Mouse (Mus musculus) intestine, embryonic 16.5 days (tissue): ENCODE data around the gene Rrp1b. TPM values are rescaled to one million over a fixed set of nuclear protein-coding genes. Genes with fewer than 3 reads are reported as not detected.

ENCODE experiments used
- ATAC-seq: fragments of 200-750 bp; cut with Nextera tagmentation; 2 replicates; pipeline ENCODE4 v1.8.0; 2017; ENCODE audit warnings: moderate TSS enrichment, moderate library complexity
- H3K27ac ChIP-seq: fragments of 300-500 bp; sonication (generic); 2 replicates; pipeline ENCODE4 v1.5.1; 2014; ENCODE audit warnings: mild to moderate bottlenecking, low read length
- H3K27me3 ChIP-seq: fragments of 300-500 bp; sonication (generic); replicated peaks from 2 replicates; pipeline ENCODE4 v1.6.1; 2014; ENCODE audit warnings: low read length, control low read depth, mixed read lengths; ENCODE audit not compliant: control insufficient read depth, insufficient read depth
- H3K36me3 ChIP-seq: fragments of 300-500 bp; sonication (generic); 2 replicates; pipeline ENCODE4 v1.6.1; 2014; ENCODE audit warnings: low read length, control low read depth; ENCODE audit not compliant: control insufficient read depth, insufficient read depth
- H3K4me1 ChIP-seq: fragments of 300-500 bp; sonication (generic); 2 replicates; pipeline ENCODE4 v1.6.1; 2014; ENCODE audit warnings: low read length, control low read depth, mixed read lengths; ENCODE audit not compliant: control insufficient read depth, insufficient read depth
- H3K4me2 ChIP-seq: fragments of 300-500 bp; sonication (generic); 2 replicates; pipeline ENCODE4 v1.6.1; 2014; ENCODE audit warnings: low read depth, low read length, control low read depth
- H3K4me3 ChIP-seq: fragments of 300-500 bp; sonication (generic); 2 replicates; pipeline ENCODE4 v1.5.1; 2014; ENCODE audit warnings: mild to moderate bottlenecking, low read length
- H3K9ac ChIP-seq: fragments of 300-500 bp; sonication (generic); 2 replicates; pipeline ENCODE4 v1.6.1; 2014; ENCODE audit warnings: low read depth, low read length
- H3K9me3 ChIP-seq: fragments of 300-500 bp; sonication (generic); 2 replicates; pipeline ENCODE4 v1.6.1; 2016; ENCODE audit warnings: low read length, control low read depth; ENCODE audit not compliant: control insufficient read depth
- WGBS: fragments of 180-500 bp; shearing (Covaris S2); extraction: QIAGEN DNeasy Blood & Tissue Kit; methylation state at CpG from one replicate; pipeline ENCODE4 v1.1.7; 2014; 5-methylcytosine and 5-hydroxymethylcytosine counted together
- polyA plus RNA-seq: library from polyadenylated mRNA; unstranded; fragments of >200 nt; fragmentation: Nextera tagmentation; extraction: Ambion mirVana; gene quantifications from 2 replicates; pipeline ENCODE4 v1.2.1, GENCODE M21; 2015

The Rrp1b gene
- 41.2 and 49.5 TPM in 2 replicates for polyA plus RNA-seq

GRCm38 (mm10) chr17:32035609-32036508 is at the start of gene Rrp1b, which contains the start of gene Hsf2bp:
TSS of gene Rrp1b (plus strand) at chr17:32036100.
TSS of gene Hsf2bp (minus strand) at chr17:32036349.
- no peaks in the 10 kb centered on the region for H3K9me3 ChIP-seq
- ATAC-seq = peak; percentile 96
- H3K4me3 ChIP-seq = peak within 1 kb of the TSS; percentile 97
- WGBS = 5% methylated on average over 52 of the region's 52 CpGs
- peak within 1 kb of the TSS; percentile 77 for H3K27ac ChIP-seq
- H3K36me3 ChIP-seq = no peaks in the 10 kb centered on the region
- peak within 1 kb of the TSS; percentile 89 for H3K9ac ChIP-seq
- H3K27me3 ChIP-seq = no peaks in the 10 kb centered on the region
- H3K4me2 ChIP-seq = peak within 1 kb of the TSS; percentile 97
- H3K4me1 ChIP-seq = peaks cover 19% of the 10 kb centered on the region

- Histone ChIP-seq H3K27me3 (no peaks in the 10 kb centered on the region), H3K4me2 (no peak overlapping the region), H3K4me3 (no peak overlapping the region), H3K4me1 (no peaks in the 10 kb centered on the region), H3K27ac (no peak overlapping the region), H3K36me3 (no peaks in the 10 kb centered on the region), H3K9me3 (no peaks in the 10 kb centered on the region), H3K9ac (no peak overlapping the region)
- no peak for ATAC-seq
- WGBS = 70% methylated on average over 1 of the region's 1 CpGs
Observed at GRCm38 (mm10) chr17:31986915-31987314, 49.0 kb upstream of the Rrp1b start.

- 61% methylated on average over 2 of the region's 2 CpGs for WGBS
Observed at GRCm38 (mm10) chr17:31989035-31989434, 46.9 kb upstream of the Rrp1b start.

DNA sequence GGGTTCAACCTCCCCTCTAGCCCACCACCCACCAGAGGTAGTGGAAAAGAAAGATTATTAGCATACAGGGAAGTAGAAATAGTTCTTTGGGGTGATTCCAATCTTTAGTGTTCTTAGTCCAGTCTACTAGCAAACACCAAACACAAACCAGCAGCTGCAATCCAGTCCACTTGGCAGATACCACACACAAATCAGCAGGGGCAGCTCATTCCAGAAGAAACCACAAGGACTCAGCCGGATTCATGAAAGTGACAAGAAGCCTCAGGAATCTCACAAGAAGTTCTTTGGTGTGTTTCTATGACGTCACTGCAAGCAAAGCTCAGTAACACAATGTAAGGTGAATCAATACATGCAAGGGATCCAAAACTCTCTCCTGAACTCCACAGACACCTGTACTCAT is 43.9 kb upstream of the Rrp1b start:
- Histone ChIP-seq H3K4me1 (no peaks in the 10 kb centered on the region), H3K9ac (no peak overlapping the region), H3K27me3 (no peaks in the 10 kb centered on the region), H3K9me3 (no peaks in the 10 kb centered on the region), H3K36me3 (no peaks in the 10 kb centered on the region), H3K4me3 (no peak overlapping the region), H3K27ac (no peak overlapping the region), H3K4me2 (no peak overlapping the region)
- 67% methylated on average over 2 of the region's 2 CpGs for WGBS
- no peak for ATAC-seq

More at GRCm38 (mm10) chr17:31989035-31989434, 46.9 kb upstream of the Rrp1b start:
- no peaks in the 10 kb centered on the region for H3K9me3 ChIP-seq
- H3K9ac ChIP-seq = no peak overlapping the region
- H3K4me1 ChIP-seq = no peaks in the 10 kb centered on the region
- H3K4me3 ChIP-seq = no peak overlapping the region
- H3K4me2 ChIP-seq = no peak overlapping the region
- H3K27me3 ChIP-seq = no peaks in the 10 kb centered on the region
- H3K36me3 ChIP-seq = no peaks in the 10 kb centered on the region
- peak; percentile 71 for ATAC-seq
- 0 out of 2 replicates have a peak overlapping the region, but pooled peaks have one; percentile 10 for H3K27ac ChIP-seq

- H3K9me3 ChIP-seq = no peaks in the 10 kb centered on the region
- no peaks in the 10 kb centered on the region for H3K36me3 ChIP-seq
- 59% methylated on average over 1 of the region's 1 CpGs for WGBS
- H3K9ac ChIP-seq = no peak overlapping the region
- H3K4me1 ChIP-seq = no peaks in the 10 kb centered on the region
- H3K27ac ChIP-seq = peak overlapping the region; percentile 46; the same call in 1 of the 2 replicates
- H3K27me3 ChIP-seq = no peaks in the 10 kb centered on the region
- ATAC-seq = peak; percentile 70
- no peak overlapping the region for H3K4me3 ChIP-seq
- no peak overlapping the region for H3K4me2 ChIP-seq
Observed at GRCm38 (mm10) chr17:31993354-31993753, 42.5 kb upstream of the Rrp1b start.

GRCm38 (mm10) chr17:31994132-31994531 is 41.8 kb upstream of the Rrp1b start:
- H3K9me3 ChIP-seq = no peaks in the 10 kb centered on the region
- H3K9ac ChIP-seq = no peak overlapping the region
- H3K27me3 ChIP-seq = no peaks in the 10 kb centered on the region
- no peak overlapping the region for H3K27ac ChIP-seq
- H3K4me1 ChIP-seq = no peaks in the 10 kb centered on the region
- no peak for ATAC-seq
- no peak overlapping the region for H3K4me2 ChIP-seq
- no peak overlapping the region for H3K4me3 ChIP-seq
- H3K36me3 ChIP-seq = no peaks in the 10 kb centered on the region

DNA sequence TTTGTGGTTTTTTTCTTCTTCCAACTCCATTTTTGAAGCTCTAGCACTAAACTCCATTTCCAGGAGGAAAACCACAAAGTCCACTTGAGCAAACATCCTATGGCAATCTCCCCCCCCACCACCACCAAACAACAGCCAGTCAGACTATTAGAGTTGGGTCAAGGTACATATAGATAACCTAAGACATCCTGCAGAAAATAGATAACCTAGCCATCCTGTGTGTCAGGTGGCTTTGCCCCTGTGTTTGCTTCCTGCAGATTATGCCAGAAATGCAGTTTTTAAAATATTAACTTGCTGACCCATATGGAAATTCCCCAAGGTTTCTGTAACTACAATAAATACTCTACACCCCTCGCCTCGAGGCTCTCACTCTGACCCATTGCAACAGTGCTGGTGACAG is 40.1 kb upstream of the Rrp1b start:
- Histone ChIP-seq H3K27ac (no peak overlapping the region; the same call in 1 of the 2 replicates), H3K36me3 (no peaks in the 10 kb centered on the region), H3K9ac (no peak overlapping the region), H3K4me3 (no peak overlapping the region), H3K4me1 (no peaks in the 10 kb centered on the region), H3K27me3 (no peaks in the 10 kb centered on the region), H3K4me2 (no peak overlapping the region), H3K9me3 (no peaks in the 10 kb centered on the region)
- peak; percentile 86 for ATAC-seq
- 41% methylated on average over 2 of the region's 2 CpGs for WGBS

GRCm38 (mm10) chr17:31996331-31996730 is 39.6 kb upstream of the Rrp1b start:
- H3K4me3 ChIP-seq = no peak overlapping the region

DNA sequence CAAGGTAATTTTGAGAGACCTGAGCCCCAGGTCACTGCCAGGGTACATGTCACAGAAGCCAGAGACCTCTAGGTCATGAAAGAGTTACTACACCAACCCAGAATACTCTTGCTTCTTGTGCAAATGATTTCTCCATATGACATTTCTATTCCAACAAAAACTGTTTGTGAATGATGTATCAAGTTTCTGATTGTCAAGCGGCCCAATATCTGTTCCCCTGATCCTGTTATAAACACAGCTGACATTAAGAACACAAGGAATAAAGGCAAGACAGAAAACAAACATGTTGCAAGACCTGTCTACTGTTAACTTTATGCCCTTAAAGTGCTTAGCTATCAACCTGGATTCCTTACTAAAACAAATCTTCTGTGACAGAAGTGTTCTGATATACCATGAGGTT is 37.5 kb upstream of the Rrp1b start:
- Histone ChIP-seq H3K9me3 (no peaks in the 10 kb centered on the region), H3K9ac (no peak overlapping the region), H3K4me3 (no peak overlapping the region), H3K4me1 (no peaks in the 10 kb centered on the region), H3K27ac (no peak overlapping the region), H3K27me3 (no peaks in the 10 kb centered on the region), H3K4me2 (no peak overlapping the region), H3K36me3 (no peaks in the 10 kb centered on the region)
- 79% methylated on average over 1 of the region's 1 CpGs for WGBS
- no peak for ATAC-seq

More at GRCm38 (mm10) chr17:31996331-31996730, 39.6 kb upstream of the Rrp1b start:
- WGBS = 74% methylated on average over 4 of the region's 4 CpGs
- no peaks in the 10 kb centered on the region for H3K27me3 ChIP-seq
- no peak overlapping the region for H3K27ac ChIP-seq
- no peaks in the 10 kb centered on the region for H3K36me3 ChIP-seq
- no peaks in the 10 kb centered on the region for H3K9me3 ChIP-seq
- H3K4me2 ChIP-seq = no peak overlapping the region
- H3K4me1 ChIP-seq = no peaks in the 10 kb centered on the region
- H3K9ac ChIP-seq = no peak overlapping the region
- ATAC-seq = peak; percentile 37
